ENCODE assay signal across 23 mouse cellular contexts in the genomic region with DNA sequence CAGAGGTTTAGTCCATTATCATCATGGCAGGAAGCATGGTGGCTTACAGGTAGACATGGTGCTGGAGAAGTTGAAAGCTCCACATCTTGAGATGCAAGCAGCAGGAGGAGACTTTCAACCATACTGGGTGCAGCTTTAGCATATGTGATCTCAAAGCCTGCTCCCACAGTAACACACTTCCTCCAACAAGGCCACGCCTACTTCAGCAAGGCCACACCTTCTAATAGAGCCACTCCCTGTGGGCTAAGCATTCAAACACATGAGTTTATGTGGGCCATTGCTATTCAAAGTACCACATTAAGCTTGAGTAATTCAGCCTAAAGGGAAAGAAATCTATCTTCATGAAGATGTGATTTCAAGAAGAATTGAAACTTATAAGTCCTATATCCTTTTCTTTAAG. TPM values are rescaled to one million over a fixed set of nuclear protein-coding genes. Genes with fewer than 3 reads are reported as not detected.
"Had no signal": no experiment of that assay in that cellular context is flagged by ENCODE, and none has a peak within 500 bp of the region (broad histone marks: within the 10 kb centered on the region; RNA-seq: fewer than 3 reads in every experiment).

No protein-coding gene starts in this region.

- H3K9me3 ChIP-seq: lung, embryonic 15.5 days; neural tube, embryonic 13.5 days; stomach, embryonic 15.5 days had no signal

- H3K27ac ChIP-seq: kidney, postnatal 0 days; layer of hippocampus, adult 2 months; left cerebral cortex, adult 2 months; liver, embryonic 14.5 days; lung, embryonic 15.5 days; neural tube, embryonic 13.5 days; stomach, embryonic 15.5 days had no signal

- H3K4me1 ChIP-seq: lung, embryonic 15.5 days; neural tube, embryonic 13.5 days; stomach, embryonic 15.5 days had no signal

- ATAC-seq: intestine, postnatal 0 days; midbrain, embryonic 16.5 days had no signal

- H3K9ac ChIP-seq: liver, embryonic 14.5 days; lung, embryonic 15.5 days; neural tube, embryonic 13.5 days; stomach, embryonic 15.5 days had no signal

- H3K4me2 ChIP-seq: lung, embryonic 15.5 days; midbrain, embryonic 11.5 days; neural tube, embryonic 13.5 days; stomach, embryonic 15.5 days had no signal

- H3K27me3 ChIP-seq: lung, embryonic 15.5 days; neural tube, embryonic 13.5 days; stomach, embryonic 15.5 days had no signal

- DNase-seq: kidney, adult 2 months; kidney, postnatal 25 days; layer of hippocampus, adult 9-11 months; layer of hippocampus, postnatal 36 days; lung, adult 18-20 months; lung, postnatal 10 days; lung, postnatal 4 days; retina, postnatal 1 day; right cerebral cortex, postnatal 25 days; spleen, adult 18-20 months; thymus, postnatal 25 days had no signal

- H3K4me3 ChIP-seq: layer of hippocampus, adult 2 months; left cerebral cortex, adult 2 months; lung, embryonic 15.5 days; myocyte; neural tube, embryonic 13.5 days; stomach, embryonic 15.5 days had no signal

RNA-seq across cellular contexts. Expression of a gene that starts 54.6 kb away (rescaled TPM):
- polyA plus RNA-seq: intestine, postnatal 0 days; large intestine, adult 2 months had no signal
